In the genomic region with DNA sequence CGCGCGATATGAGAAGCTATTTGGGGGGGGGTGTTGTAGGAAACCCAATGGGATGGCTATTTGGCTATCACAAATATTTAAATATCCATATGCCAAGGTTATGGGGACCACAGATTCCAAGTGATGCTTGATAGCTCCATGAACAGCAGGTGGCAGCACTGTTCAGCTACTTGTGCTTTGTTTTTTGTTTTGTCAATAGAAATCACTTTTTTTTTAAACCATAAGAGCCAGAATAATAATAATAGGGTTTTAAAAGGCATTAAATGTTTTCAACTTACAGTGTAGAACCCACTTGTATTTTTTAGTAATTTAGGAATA, we compare ENCODE assay signal across 8 mouse cellular contexts.
DNase-seq lines count a peak whose midpoint lies in the region; ATAC-seq and TF ChIP-seq lines count a peak whose summit lies in the region.

No protein-coding gene starts in this region.

- H3K4me2 ChIP-seq in forebrain, postnatal 0 days (ENCODE audit: low read depth), result no peak overlapping the region
- H3K4me2 ChIP-seq in midbrain, embryonic 14.5 days (ENCODE audit: low read length), result no peak overlapping the region

- H3K36me3 ChIP-seq in forebrain, postnatal 0 days (ENCODE audit: insufficient read depth), result no peaks in the 10 kb centered on the region
- H3K36me3 ChIP-seq in forebrain, embryonic 10.5 days (replicated peaks), result no peaks in the 10 kb centered on the region
- H3K36me3 ChIP-seq in midbrain, embryonic 14.5 days (ENCODE audit: control insufficient read depth, insufficient read depth, low read length), result no peaks in the 10 kb centered on the region
- no peaks in the 10 kb centered on the region for H3K36me3 ChIP-seq in midbrain, embryonic 10.5 days

- H3K27ac ChIP-seq in forebrain, postnatal 0 days (ENCODE audit: low read depth, low read length), result no peak overlapping the region
- no peak overlapping the region for H3K27ac ChIP-seq in forebrain, embryonic 10.5 days
- H3K27ac ChIP-seq in midbrain, embryonic 14.5 days (replicated peaks; ENCODE audit: low read depth, low read length), result no peak overlapping the region
- no peak overlapping the region for H3K27ac ChIP-seq in midbrain, embryonic 10.5 days (replicated peaks)
- H3K27ac ChIP-seq in cerebellum, adult 2 months (ENCODE audit: insufficient read depth, low read length), result no peak overlapping the region

- H3K4me3 ChIP-seq in forebrain, postnatal 0 days (ENCODE audit: low read depth, low read length), result no peak overlapping the region
- no peak overlapping the region for H3K4me3 ChIP-seq in forebrain, embryonic 10.5 days
- H3K4me3 ChIP-seq in midbrain, embryonic 14.5 days (replicated peaks; ENCODE audit: low read depth, low read length), result no peak overlapping the region
- no peak overlapping the region for H3K4me3 ChIP-seq in midbrain, embryonic 10.5 days
- H3K4me3 ChIP-seq in cerebellum, adult 2 months (replicated peaks; ENCODE audit: insufficient read depth, low read depth, low read length), result no peak overlapping the region

- no peaks in the 10 kb centered on the region for H3K4me1 ChIP-seq in forebrain, postnatal 0 days (ENCODE audit: insufficient read depth)
- H3K4me1 ChIP-seq in forebrain, embryonic 10.5 days, result no peaks in the 10 kb centered on the region
- H3K4me1 ChIP-seq in midbrain, embryonic 14.5 days (ENCODE audit: control insufficient read depth, insufficient read depth, low read length), result no peaks in the 10 kb centered on the region
- no peaks in the 10 kb centered on the region for H3K4me1 ChIP-seq in midbrain, embryonic 10.5 days
- no peaks in the 10 kb centered on the region for H3K4me1 ChIP-seq in cerebellum, adult 2 months (ENCODE audit: control insufficient read depth, insufficient read depth, low read length)

- TF ChIP-seq CTCF in forebrain, postnatal 0 days (IDR thresholded peaks at IDR 0.05; ENCODE audit: low read depth), result peak; percentile 54
- TF ChIP-seq CTCF in cerebellum, adult 2 months (IDR thresholded peaks at IDR 0.05; ENCODE audit: borderline replicate concordance, insufficient read depth, low read depth, low read length), result peak; percentile 47; the same call in 1 of the 2 replicates

- TF ChIP-seq POLR2A in cerebellum, adult 2 months (IDR thresholded peaks at IDR 0.05; ENCODE audit: borderline replicate concordance, insufficient read depth, low read length), result no peak

- 63% methylated on average over 3 of the region's 3 CpGs for WGBS in forebrain, postnatal 0 days
- 81% methylated on average over 3 of the region's 3 CpGs for WGBS in forebrain, embryonic 10.5 days
- 81% methylated on average over 3 of the region's 3 CpGs for WGBS in midbrain, embryonic 14.5 days
- 73% methylated on average over 3 of the region's 3 CpGs for WGBS in midbrain, embryonic 10.5 days
- 33% methylated on average over 3 of the region's 3 CpGs for WGBS in cerebellum, adult 2 months

- ATAC-seq in forebrain, postnatal 0 days, result no peak
- no peak for ATAC-seq in midbrain, embryonic 14.5 days (ENCODE audit: low FRiP score, low TSS enrichment)
- no peak for ATAC-seq in erythroid progenitor cell, adult 5-6 weeks (replicated peaks; ENCODE audit: low FRiP score, poor library complexity, severe bottlenecking)

- no peak overlapping the region for H3K9ac ChIP-seq in forebrain, postnatal 0 days
- no peak overlapping the region for H3K9ac ChIP-seq in midbrain, embryonic 14.5 days (replicated peaks; ENCODE audit: low read length)

- H3K27me3 ChIP-seq in forebrain, postnatal 0 days (ENCODE audit: insufficient read depth, low read length), result no peaks in the 10 kb centered on the region
- no peaks in the 10 kb centered on the region for H3K27me3 ChIP-seq in forebrain, embryonic 10.5 days (ENCODE audit: poor library complexity, severe bottlenecking)
- no peaks in the 10 kb centered on the region for H3K27me3 ChIP-seq in midbrain, embryonic 14.5 days (ENCODE audit: control insufficient read depth, insufficient read depth, low read length)
- H3K27me3 ChIP-seq in midbrain, embryonic 10.5 days (ENCODE audit: low read depth, poor library complexity, severe bottlenecking), result no peaks in the 10 kb centered on the region
- no peaks in the 10 kb centered on the region for H3K27me3 ChIP-seq in cerebellum, adult 2 months (ENCODE audit: control insufficient read depth, insufficient read depth, low read length)

- peak; percentile 39 for DNase-seq in forebrain, postnatal 0 days
- no peak for DNase-seq in forebrain, embryonic 10.5 days (ENCODE audit: extremely low spot score, low spot score)
- DNase-seq in midbrain, embryonic 14.5 days, result peak; percentile 73
- DNase-seq in midbrain, embryonic 10.5 days (ENCODE audit: low spot score), result no peak
- DNase-seq in cerebellum, adult 2 months, result peak; percentile 36 to 55
- DNase-seq in layer of hippocampus, postnatal 10 days (ENCODE audit: low spot score in 2 of 2), result peak; percentile 53 to 54
- no peak for DNase-seq in gastrocnemius, adult 8-10 months (ENCODE audit: low spot score in 2 of 2)

- no peaks in the 10 kb centered on the region for H3K9me3 ChIP-seq in forebrain, postnatal 0 days (ENCODE audit: low read length)
- no peaks in the 10 kb centered on the region for H3K9me3 ChIP-seq in forebrain, embryonic 10.5 days
- no peaks in the 10 kb centered on the region for H3K9me3 ChIP-seq in midbrain, embryonic 14.5 days (ENCODE audit: control insufficient read depth, low read length)
- H3K9me3 ChIP-seq in midbrain, embryonic 10.5 days (replicated peaks), result no peaks in the 10 kb centered on the region

Comparison
In these comparisons a context has a peak if more than half of its experiments do, and no peak if none do; other contexts are left out.
1. DNase-seq: peak in forebrain, postnatal 0 days (single experiment), midbrain, embryonic 14.5 days (single experiment), cerebellum, adult 2 months (2 of 2) and layer of hippocampus, postnatal 10 days (2 of 2); none in forebrain, embryonic 10.5 days (single experiment), midbrain, embryonic 10.5 days (single experiment) and gastrocnemius, adult 8-10 months (0 of 2).